Mouse (Mus musculus) liver, embryonic 15.5 days (tissue): ENCODE results near the gene Ly6g5b. TPM values are rescaled to one million over a fixed set of nuclear protein-coding genes. Genes with fewer than 3 reads are reported as not detected.

Source experiments
- ATAC-seq: fragments of 200-750 bp; cut with Nextera tagmentation; 2 replicates; pipeline ENCODE4 v1.8.0; 2017; ENCODE audit warnings: moderate number of reproducible peaks, mild to moderate bottlenecking, moderate library complexity; ENCODE audit not compliant: insufficient read depth
- H3K27ac ChIP-seq: fragments of 300-500 bp; sonication (generic); replicated peaks from 2 replicates; pipeline ENCODE4 v1.5.1; 2015; ENCODE audit warnings: mild to moderate bottlenecking, inconsistent platforms
- H3K27me3 ChIP-seq: fragments of 300-500 bp; sonication (generic); 2 replicates; pipeline ENCODE4 v1.6.1; 2015; ENCODE audit warnings: mild to moderate bottlenecking, inconsistent platforms
- H3K36me3 ChIP-seq: fragments of 300-500 bp; sonication (generic); replicated peaks from 2 replicates; pipeline ENCODE4 v1.6.1; 2015; ENCODE audit warnings: moderate library complexity, mild to moderate bottlenecking, inconsistent platforms
- H3K4me1 ChIP-seq: fragments of 300-500 bp; sonication (generic); replicated peaks from 2 replicates; pipeline ENCODE4 v1.6.1; 2015; ENCODE audit warnings: inconsistent platforms
- H3K4me2 ChIP-seq: fragments of 300-500 bp; sonication (generic); 2 replicates; pipeline ENCODE4 v1.6.1; 2015; ENCODE audit warnings: moderate library complexity, mild to moderate bottlenecking, inconsistent platforms
- H3K4me3 ChIP-seq: fragments of 300-500 bp; sonication (generic); replicated peaks from 2 replicates; pipeline ENCODE4 v1.5.1; 2015; ENCODE audit warnings: mild to moderate bottlenecking, inconsistent platforms
- H3K9ac ChIP-seq: fragments of 300-500 bp; sonication (generic); 2 replicates; pipeline ENCODE4 v1.6.1; 2015; ENCODE audit warnings: moderate library complexity, mild to moderate bottlenecking, inconsistent platforms
- H3K9me3 ChIP-seq: fragments of 300-500 bp; sonication (generic); replicated peaks from 2 replicates; pipeline ENCODE4 v1.6.1; 2016; ENCODE audit warnings: inconsistent platforms
- WGBS: fragments of 180-500 bp; shearing (Covaris S2); methylation state at CpG from one replicate; pipeline ENCODE4 v1.1.7; 2015; ENCODE audit warnings: mixed read lengths; ENCODE audit not compliant: insufficient replicate concordance; 5-methylcytosine and 5-hydroxymethylcytosine counted together
- polyA plus RNA-seq: library from polyadenylated mRNA; unstranded; fragments of >200 nt; fragmentation: Nextera tagmentation; extraction: Ambion mirVana; gene quantifications from 2 replicates; pipeline ENCODE4 v1.2.1, GENCODE M21; 2015

Ly6g5b gene
- polyA plus RNA-seq, 1 experiment from 2014 or later, result 0.24 TPM

DNA sequence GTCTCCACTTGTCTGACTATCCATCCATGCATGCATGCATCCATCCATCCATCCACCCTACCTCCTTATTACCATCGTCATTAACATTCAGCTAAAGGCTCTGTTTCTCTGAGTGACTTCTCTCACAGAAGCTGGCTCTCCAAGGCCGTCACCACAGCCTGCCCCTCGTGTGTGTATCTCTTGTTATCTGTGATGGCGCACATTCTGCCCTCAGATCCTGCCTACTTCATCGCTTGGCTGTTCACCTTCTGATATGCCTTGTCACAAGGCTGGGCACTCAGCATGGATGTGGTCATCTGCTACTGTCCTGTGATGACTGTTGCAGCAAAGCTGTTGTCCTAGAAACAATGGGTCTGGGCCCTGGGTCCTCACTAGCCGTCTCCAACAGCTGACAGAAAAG, 10.5 kb downstream of the Ly6g5b start:
- H3K9ac ChIP-seq, result peak overlapping the region; percentile 31
- peak; percentile 86 for ATAC-seq
- peaks cover 38% of the 10 kb centered on the region for H3K36me3 ChIP-seq
- no peaks in the 10 kb centered on the region for H3K9me3 ChIP-seq
- H3K4me3 ChIP-seq, result 0 out of 2 replicates have a peak overlapping the region, but pooled peaks have one; percentile 1
- H3K27me3 ChIP-seq, result no peaks in the 10 kb centered on the region
- peaks cover 57% of the 10 kb centered on the region for H3K4me1 ChIP-seq
- 28% methylated on average over 6 of the region's 6 CpGs for WGBS
- H3K4me2 ChIP-seq, result peak overlapping the region; percentile 49
- H3K27ac ChIP-seq, result peak overlapping the region; percentile 87

DNA sequence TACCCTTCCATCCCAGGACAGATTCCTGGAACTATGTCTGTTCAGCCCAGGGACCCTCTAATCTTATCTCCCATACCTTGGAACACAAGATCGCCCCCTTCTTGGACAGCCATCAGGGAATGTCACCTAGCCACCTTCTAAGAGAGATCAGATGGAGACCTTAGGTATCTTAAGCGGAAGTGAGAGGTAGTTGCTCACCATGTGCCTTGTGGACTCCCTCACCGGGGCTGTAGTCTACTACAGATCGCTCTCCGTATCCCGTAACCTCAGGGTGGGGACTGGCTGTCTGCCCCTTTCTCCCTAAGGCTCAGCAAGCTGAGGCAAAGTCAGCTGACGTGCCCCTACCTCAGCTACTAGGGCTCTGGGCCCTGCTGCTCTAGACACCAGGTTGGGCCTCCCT, 11.1 kb downstream of the Ly6g5b start:
- Histone ChIP-seq H3K27ac (peak overlapping the region; percentile 87), H3K4me1 (peaks cover 57% of the 10 kb centered on the region), H3K4me2 (peak overlapping the region; percentile 49), H3K9ac (peak overlapping the region; percentile 31; the same call in 1 of the 2 replicates), H3K27me3 (no peaks in the 10 kb centered on the region), H3K4me3 (no peak overlapping the region), H3K36me3 (peaks cover 43% of the 10 kb centered on the region), H3K9me3 (no peaks in the 10 kb centered on the region)
- 54% methylated on average over 7 of the region's 7 CpGs for WGBS
- no peak for ATAC-seq

- no peak; the same call in 1 of the 2 replicates for ATAC-seq
- Histone ChIP-seq H3K4me3 (no peak overlapping the region), H3K9ac (no peak overlapping the region; the same call in 1 of the 2 replicates), H3K27ac (peak overlapping the region; percentile 87), H3K9me3 (no peaks in the 10 kb centered on the region), H3K4me2 (no peak overlapping the region), H3K27me3 (no peaks in the 10 kb centered on the region), H3K36me3 (peaks cover 52% of the 10 kb centered on the region), H3K4me1 (peaks cover 57% of the 10 kb centered on the region)
- WGBS, result 51% methylated on average over 6 of the region's 6 CpGs
Observed at GRCm38 (mm10) chr17:35103221-35103690, 12.0 kb downstream of the Ly6g5b start.

DNA sequence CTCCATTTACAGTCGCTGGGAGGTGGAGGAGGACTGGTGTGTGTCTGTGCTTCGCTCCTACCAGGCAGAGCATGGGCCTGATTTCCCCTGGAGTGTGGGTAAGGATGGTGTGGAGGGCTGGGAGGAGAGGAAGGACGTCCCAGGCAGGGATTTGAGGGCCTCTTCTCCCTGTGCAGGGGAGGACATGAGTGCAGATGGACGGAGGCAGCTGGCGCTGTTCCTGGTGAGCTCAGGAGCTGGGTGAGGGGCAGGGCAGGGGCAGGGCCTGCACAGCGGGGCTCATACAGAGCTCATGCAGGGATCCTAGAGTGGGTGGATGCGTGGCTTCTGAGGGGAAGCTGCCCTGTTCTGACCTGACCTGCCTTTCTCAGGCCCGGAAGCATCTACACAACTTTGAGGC, 12.9 kb downstream of the Ly6g5b start:
- no peak for ATAC-seq

DNA sequence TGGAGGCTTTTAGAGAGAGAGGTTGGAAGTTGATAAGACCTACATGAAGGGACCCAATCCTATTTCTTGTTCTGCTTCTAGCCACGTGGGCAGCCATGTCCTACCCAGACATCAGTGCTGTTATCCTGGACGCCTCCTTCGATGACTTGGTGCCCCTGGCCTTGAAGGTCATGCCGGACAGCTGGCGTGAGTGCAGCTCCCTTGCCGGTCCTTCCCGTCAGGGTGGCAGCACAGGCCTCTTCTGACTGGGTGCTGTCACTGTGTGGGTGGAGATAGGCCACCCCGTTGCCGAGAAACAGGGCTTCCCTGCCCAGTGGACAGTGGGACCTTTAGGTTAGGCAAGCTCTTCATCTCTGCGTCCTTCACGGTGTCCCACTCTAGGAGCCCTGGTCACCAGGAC, 14.1 kb downstream of the Ly6g5b start:
- Histone ChIP-seq H3K27ac (no peak overlapping the region), H3K27me3 (no peaks in the 10 kb centered on the region), H3K9me3 (no peaks in the 10 kb centered on the region), H3K4me3 (no peak overlapping the region), H3K4me2 (no peak overlapping the region), H3K36me3 (peaks cover 73% of the 10 kb centered on the region), H3K4me1 (peaks cover 55% of the 10 kb centered on the region), H3K9ac (no peak overlapping the region)
- 86% methylated on average over 11 of the region's 11 CpGs for WGBS
- no peak for ATAC-seq

More for the DNA sequence above, 12.9 kb downstream of the Ly6g5b start:
- H3K4me2 ChIP-seq, result no peak overlapping the region
- no peaks in the 10 kb centered on the region for H3K9me3 ChIP-seq
- 79% methylated on average over 8 of the region's 8 CpGs for WGBS
- peaks cover 57% of the 10 kb centered on the region for H3K4me1 ChIP-seq
- peaks cover 61% of the 10 kb centered on the region for H3K36me3 ChIP-seq
- H3K9ac ChIP-seq, result no peak overlapping the region
- H3K4me3 ChIP-seq, result no peak overlapping the region
- H3K27me3 ChIP-seq, result no peaks in the 10 kb centered on the region
- H3K27ac ChIP-seq, result peak overlapping the region; percentile 87; the same call in 1 of the 2 replicates

DNA sequence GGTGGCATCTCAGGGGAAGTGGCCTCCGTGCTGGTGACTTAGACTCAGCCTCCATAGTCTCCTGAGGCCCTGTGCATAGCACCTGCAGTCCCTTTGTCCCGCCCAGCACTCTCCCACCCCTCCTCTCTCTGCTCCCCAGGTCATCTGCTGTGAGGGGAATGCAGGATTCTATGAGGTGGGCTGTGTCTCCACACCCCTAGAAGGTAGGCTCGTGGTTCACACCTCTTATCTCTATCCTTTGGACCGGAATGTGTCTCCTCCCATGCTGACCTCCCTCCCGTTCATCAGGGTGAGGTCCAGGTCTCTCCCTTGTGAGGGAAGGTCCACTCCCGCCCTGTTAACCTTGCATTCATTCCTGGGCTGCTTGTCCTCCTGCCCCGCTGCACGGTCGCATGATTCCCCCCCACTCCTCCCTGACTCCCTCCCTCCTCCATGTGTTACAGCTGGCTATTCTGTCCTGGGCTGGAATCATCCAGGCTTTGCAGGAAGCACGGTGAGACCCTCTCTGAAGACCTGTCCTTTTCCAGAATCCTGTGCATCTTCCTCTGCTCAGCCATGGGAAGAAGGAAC, 14.9 kb downstream of the Ly6g5b start:
- H3K4me1 ChIP-seq, result peaks cover 46% of the 10 kb centered on the region
- H3K27ac ChIP-seq, result no peak overlapping the region
- 71% methylated on average over 10 of the region's 10 CpGs for WGBS
- H3K27me3 ChIP-seq, result no peaks in the 10 kb centered on the region
- H3K9me3 ChIP-seq, result no peaks in the 10 kb centered on the region
- no peak overlapping the region for H3K9ac ChIP-seq
- no peak overlapping the region for H3K4me2 ChIP-seq
- no peak overlapping the region for H3K4me3 ChIP-seq
- peaks cover 81% of the 10 kb centered on the region for H3K36me3 ChIP-seq
- ATAC-seq, result no peak

GRCm38 (mm10) chr17:35097164-35097655, 18.0 kb downstream of the Ly6g5b start:
- no peak for ATAC-seq
- H3K36me3 ChIP-seq, result peaks cover 99% of the 10 kb centered on the region

GRCm38 (mm10) chr17:35096597-35096996, 18.6 kb downstream of the Ly6g5b start:
- no peak for ATAC-seq
- Histone ChIP-seq H3K4me1 (peaks cover 23% of the 10 kb centered on the region), H3K4me3 (no peak overlapping the region), H3K27ac (no peak overlapping the region), H3K4me2 (no peak overlapping the region), H3K36me3 (peaks cover 98% of the 10 kb centered on the region), H3K27me3 (no peaks in the 10 kb centered on the region), H3K9ac (no peak overlapping the region), H3K9me3 (no peaks in the 10 kb centered on the region)
- WGBS, result 87% methylated on average over 12 of the region's 12 CpGs

More at GRCm38 (mm10) chr17:35097164-35097655, 18.0 kb downstream of the Ly6g5b start:
- H3K9me3 ChIP-seq, result no peaks in the 10 kb centered on the region
- no peak overlapping the region for H3K9ac ChIP-seq
- no peak overlapping the region for H3K4me3 ChIP-seq
- peaks cover 26% of the 10 kb centered on the region for H3K4me1 ChIP-seq
- no peak overlapping the region for H3K27ac ChIP-seq
- 82% methylated on average over 12 of the region's 12 CpGs for WGBS
- H3K27me3 ChIP-seq, result no peaks in the 10 kb centered on the region
- H3K4me2 ChIP-seq, result no peak overlapping the region

DNA sequence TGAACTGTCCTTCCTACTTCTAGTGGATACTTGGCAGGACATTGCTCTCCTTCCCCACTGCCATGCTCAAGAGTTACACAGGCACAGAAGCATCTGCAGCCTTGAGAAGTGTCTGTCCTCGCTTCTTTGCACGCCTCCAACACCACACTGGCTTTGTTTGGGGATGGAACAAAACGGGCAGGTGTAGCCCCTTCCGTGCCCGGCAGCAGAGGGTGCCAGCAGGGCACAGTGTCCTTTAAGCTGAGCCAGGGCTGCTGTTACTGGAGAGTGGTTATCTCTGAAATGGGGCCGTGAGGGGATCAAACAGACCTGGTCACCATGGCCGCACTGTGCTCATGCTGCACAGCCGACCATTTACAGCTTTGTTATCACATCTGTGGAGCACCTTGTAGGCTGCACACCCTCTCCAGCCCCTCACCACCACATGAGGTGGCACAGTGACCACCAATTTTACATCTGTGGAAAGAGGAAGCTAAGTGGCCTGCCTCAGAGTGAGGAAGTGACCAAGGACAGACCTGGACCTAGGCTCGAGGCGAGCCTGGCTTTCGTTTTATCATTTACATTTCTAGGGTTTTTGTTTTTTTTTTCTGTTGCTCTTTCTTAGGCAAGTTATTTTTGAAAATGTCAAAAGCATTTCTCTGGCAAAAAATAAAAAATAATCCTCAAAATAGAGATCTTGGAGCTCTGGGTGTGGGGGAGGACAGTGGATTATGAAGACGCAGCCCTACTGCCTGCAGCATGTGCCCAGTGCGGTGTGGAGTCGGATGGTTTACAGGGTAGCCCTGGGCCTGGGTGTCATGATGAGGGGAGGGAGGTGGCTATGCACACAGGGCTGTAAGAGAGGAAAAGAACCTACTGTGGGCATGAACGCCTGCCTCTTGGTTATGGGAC, 20.5 kb downstream of the Ly6g5b start:
- Histone ChIP-seq H3K9ac (no peak overlapping the region), H3K4me3 (no peak overlapping the region), H3K27me3 (no peaks in the 10 kb centered on the region), H3K4me2 (no peak overlapping the region), H3K4me1 (peaks cover 31% of the 10 kb centered on the region), H3K27ac (no peak overlapping the region), H3K9me3 (no peaks in the 10 kb centered on the region), H3K36me3 (peaks cover 91% of the 10 kb centered on the region)
- 74% methylated on average over 15 of the region's 15 CpGs for WGBS
- no peak for ATAC-seq

DNA sequence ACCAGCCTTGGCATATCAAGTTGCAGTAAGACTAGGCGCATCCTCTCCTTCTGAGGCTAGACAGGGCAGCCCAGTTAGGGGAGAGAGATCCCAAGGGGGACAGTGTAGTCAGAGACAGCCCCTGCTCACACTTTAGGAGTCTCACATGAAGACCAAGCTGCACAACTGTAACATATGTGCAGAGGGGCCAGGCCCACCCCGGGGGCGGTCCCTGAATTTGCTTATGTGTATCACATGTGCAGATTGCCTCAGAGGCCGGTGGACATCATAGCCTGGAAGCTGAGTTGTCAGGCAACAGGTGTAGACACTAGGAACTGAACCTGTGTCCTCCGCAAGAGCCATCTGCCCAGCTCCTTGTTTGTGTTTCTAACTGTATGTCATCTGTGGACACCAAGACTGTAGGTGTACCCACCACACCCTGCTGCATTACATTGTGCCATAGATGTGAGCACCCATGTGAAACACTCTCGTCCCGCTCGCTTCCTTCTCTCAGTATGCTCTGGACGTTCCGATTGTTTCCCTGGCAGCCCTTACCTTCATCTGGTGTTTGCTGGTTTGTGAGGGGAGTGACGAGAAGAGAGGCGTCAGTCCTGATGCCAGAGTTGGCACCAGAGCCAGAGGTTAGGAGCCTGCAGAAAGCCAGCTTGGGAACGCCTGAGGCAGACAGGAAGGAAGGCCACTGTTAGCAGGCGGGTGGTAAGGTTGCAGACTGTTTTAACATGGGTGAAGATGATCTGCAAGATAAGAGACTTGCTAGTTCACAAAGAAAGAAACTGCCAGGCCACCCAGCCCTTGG, 22.6 kb downstream of the Ly6g5b start:
- H3K4me1 ChIP-seq, result peaks cover 40% of the 10 kb centered on the region
- H3K9me3 ChIP-seq, result no peaks in the 10 kb centered on the region
- ATAC-seq, result no peak
- no peak overlapping the region for H3K27ac ChIP-seq
- no peak overlapping the region for H3K4me3 ChIP-seq
- no peaks in the 10 kb centered on the region for H3K27me3 ChIP-seq
- peaks cover 70% of the 10 kb centered on the region for H3K36me3 ChIP-seq
- H3K4me2 ChIP-seq, result no peak overlapping the region
- 82% methylated on average over 14 of the region's 14 CpGs for WGBS
- no peak overlapping the region for H3K9ac ChIP-seq
